In genomic region chr9:98194356-98194755, GRCm38 (mm10) we compare ENCODE assay signal across 17 mouse cellular contexts.
DNase-seq lines count a peak whose midpoint lies in the region; TF ChIP-seq lines count a peak whose summit lies in the region.
"Had no signal": no experiment of that assay in that cellular context is flagged by ENCODE, and none has a peak within 500 bp of the region (broad histone marks: within the 10 kb centered on the region; RNA-seq: fewer than 3 reads in every experiment).

No protein-coding gene starts in this region.

- H3K4me2 ChIP-seq in myocyte (ENCODE audit: low read depth), result no peak overlapping the region
- H3K4me2 ChIP-seq: embryonic facial prominence, embryonic 13.5 days; forebrain, embryonic 13.5 days; lung, embryonic 14.5 days had no signal

- H3ac ChIP-seq in myocyte (ENCODE audit: control insufficient read depth, insufficient read length), result no peak overlapping the region

- no peak overlapping the region for H3K4me3 ChIP-seq in myocyte
- H3K4me3 ChIP-seq: embryonic facial prominence, embryonic 13.5 days; forebrain, embryonic 13.5 days; megakaryocyte, embryonic 14.5 days had no signal

- H3K36me3 ChIP-seq in myocyte (ENCODE audit: control insufficient read depth, insufficient read depth), result no peaks in the 10 kb centered on the region
- H3K36me3 ChIP-seq: embryonic facial prominence, embryonic 13.5 days had no signal

- TF ChIP-seq POLR2A in myocyte (IDR thresholded peaks at IDR 0.05; ENCODE audit: insufficient read length, low read depth), result no peak

- no peaks in the 10 kb centered on the region for H3K79me2 ChIP-seq in myocyte (ENCODE audit: control insufficient read depth, insufficient read depth)

- H3K27me3 ChIP-seq in myocyte (ENCODE audit: control insufficient read depth, insufficient read depth, insufficient read length), result no peaks in the 10 kb centered on the region
- H3K27me3 ChIP-seq: embryonic facial prominence, embryonic 13.5 days; forebrain, embryonic 13.5 days; megakaryocyte, embryonic 14.5 days had no signal

- peak; percentile 28 for DNase-seq in cerebellum, adult 9-10 months
- no peak for DNase-seq in cerebellum, adult 8-10 months
- DNase-seq in frontal cortex, postnatal 10 days (ENCODE audit: low spot score in 2 of 2), result peak; percentile 20 to 53
- peak; percentile 32 to 51 for DNase-seq in layer of hippocampus, postnatal 25 days (ENCODE audit: extremely low spot score in 1 of 2, low spot score in 1 of 2)
- no peak for DNase-seq in adrenal gland, adult 8-10 months
- no peak for DNase-seq in thymus, postnatal 25 days
- DNase-seq in heart, adult 8-10 months (ENCODE audit: low spot score), result no peak
- DNase-seq: adrenal gland, postnatal 25 days; gastrocnemius, postnatal 36 days; heart, postnatal 14 days; kidney, postnatal 10 days; liver; lung, embryonic 14.5 days had no signal

TF ChIP-seq in myocyte, 11 proteins besides CTCF, POLR2A, EP300 and RAD21:
- no peak for TF ChIP-seq SRF (IDR thresholded peaks at IDR 0.05; ENCODE audit: control insufficient read depth, insufficient read length, low read depth)
- TF ChIP-seq REST (IDR thresholded peaks at IDR 0.05; ENCODE audit: insufficient read depth, insufficient read length), result no peak
- TF ChIP-seq MYOD1 (IDR thresholded peaks at IDR 0.05; ENCODE audit: control insufficient read depth in 1 of 3, insufficient read length in 2 of 3, low read depth in 2 of 3), result peak in 2 of 3 experiments; percentile 12 to 22
- no peak for TF ChIP-seq TCF3 (IDR thresholded peaks at IDR 0.05; ENCODE audit: insufficient read length, low read depth)

Comparison
In these comparisons a context has a peak if more than half of its experiments do, and no peak if none do; other contexts are left out.
1. DNase-seq: peak in cerebellum, adult 9-10 months (single experiment), frontal cortex, postnatal 10 days (2 of 2) and layer of hippocampus, postnatal 25 days (2 of 2); none in cerebellum, adult 8-10 months (single experiment), adrenal gland, adult 8-10 months (single experiment), thymus, postnatal 25 days (single experiment) and heart, adult 8-10 months (single experiment).